ENCODE assay signal across 1 mouse cellular context in the genomic region with DNA sequence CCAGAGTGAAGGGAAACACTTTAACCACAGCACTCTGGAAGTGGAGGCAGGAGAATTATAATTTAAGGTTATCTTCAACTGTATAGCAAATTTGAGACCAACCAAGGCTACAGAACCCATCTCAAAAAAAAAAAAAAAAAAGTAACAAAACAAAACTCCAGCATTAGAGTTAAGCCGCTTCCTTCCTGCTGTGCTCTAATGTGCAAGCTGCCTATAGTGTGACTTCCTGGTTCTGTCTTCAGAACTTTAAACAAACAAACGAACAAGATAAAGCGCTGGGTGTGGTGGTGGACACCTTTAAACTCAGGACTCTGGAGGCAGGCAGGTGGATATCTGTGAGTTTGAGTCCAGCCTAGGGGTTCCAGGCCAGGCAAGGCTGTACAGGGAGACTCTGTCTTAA.
TF ChIP-seq lines count a peak whose summit lies in the region.

No protein-coding gene starts in this region.

TF ChIP-seq in MEL, 35 proteins besides CTCF, POLR2A, EP300 and RAD21:
- TF ChIP-seq GATA1 (IDR thresholded peaks at IDR 0.05; ENCODE audit: low read depth, low read length), result 0 out of 2 replicates have a peak, but pooled peaks have one; percentile 5
- TF ChIP-seq MYC (IDR thresholded peaks at IDR 0.05; ENCODE audit: low read depth, low read length), result no peak
- peak; percentile 36; the same call in 1 of the 2 replicates for TF ChIP-seq SIN3A (IDR thresholded peaks at IDR 0.05; ENCODE audit: low read length)
- TF ChIP-seq BHLHE40 (IDR thresholded peaks at IDR 0.05; ENCODE audit: borderline replicate concordance, low read depth, low read length), result no peak
- no peak for TF ChIP-seq CHD1 (IDR thresholded peaks at IDR 0.05; ENCODE audit: low read depth, low read length)
- TF ChIP-seq MXI1 (IDR thresholded peaks at IDR 0.05; ENCODE audit: low read depth, low read length), result no peak
- TF ChIP-seq HCFC1 (IDR thresholded peaks at IDR 0.05; ENCODE audit: low read depth, low read length), result 0 out of 2 replicates have a peak, but pooled peaks have one; percentile 27
- no peak for TF ChIP-seq TCF12 (IDR thresholded peaks at IDR 0.05; ENCODE audit: low read depth, low read length)
- peak; percentile 83 for TF ChIP-seq ELF1 (IDR thresholded peaks at IDR 0.05; ENCODE audit: low read depth, low read length)
- TF ChIP-seq ZNF384 (IDR thresholded peaks at IDR 0.05; ENCODE audit: low read depth, low read length), result peak; percentile 85
